Mouse (Mus musculus) midbrain, postnatal 0 days (tissue): Measurements from ENCODE around the gene Gimap7. TPM values are rescaled to one million over a fixed set of nuclear protein-coding genes. Genes with fewer than 3 reads are reported as not detected.

Source experiments
- ATAC-seq: fragments of 200-750 bp; cut with Nextera tagmentation; 2 replicates; pipeline ENCODE4 v1.8.0; 2017; ENCODE audit warnings: moderate number of reproducible peaks, mild to moderate bottlenecking, moderate TSS enrichment, moderate library complexity; ENCODE audit not compliant: low FRiP score
- DNase-seq: peaks from one replicate; pipeline ENCODE4 v3.0.0-alpha.2; 2015; ENCODE audit warnings: low spot score
- H3K27ac ChIP-seq: fragments of 300-500 bp; sonication (generic); 2 replicates; pipeline ENCODE4 v1.5.1; 2014; ENCODE audit warnings: low read depth, mild to moderate bottlenecking, low read length, mixed read lengths
- H3K27me3 ChIP-seq: fragments of 300-500 bp; sonication (generic); 2 replicates; pipeline ENCODE4 v1.6.1; 2014; ENCODE audit warnings: low read length, control low read depth, mixed read lengths; ENCODE audit not compliant: insufficient read depth
- H3K36me3 ChIP-seq: fragments of 300-500 bp; sonication (generic); 2 replicates; pipeline ENCODE4 v1.6.1; 2014; ENCODE audit warnings: low read length, control low read depth, mixed read lengths; ENCODE audit not compliant: insufficient read depth
- H3K4me1 ChIP-seq: fragments of 300-500 bp; sonication (generic); 2 replicates; pipeline ENCODE4 v1.6.1; 2014; ENCODE audit warnings: mild to moderate bottlenecking, control low read depth, antibody characterized with exemption, low read length, mixed read lengths; ENCODE audit not compliant: insufficient read depth
- H3K4me2 ChIP-seq: fragments of 300-500 bp; sonication (generic); 2 replicates; pipeline ENCODE4 v1.6.1; 2014; ENCODE audit warnings: low read depth, mild to moderate bottlenecking, low read length, mixed read lengths; ENCODE audit not compliant: poor library complexity, severe bottlenecking
- H3K4me3 ChIP-seq: fragments of 300-500 bp; sonication (generic); 2 replicates; pipeline ENCODE4 v1.5.1; 2014; ENCODE audit warnings: low read depth, mild to moderate bottlenecking, low read length, moderate library complexity
- H3K9ac ChIP-seq: fragments of 300-500 bp; sonication (generic); replicated peaks from 2 replicates; pipeline ENCODE4 v1.6.1; 2014; ENCODE audit warnings: mild to moderate bottlenecking, low read length, moderate library complexity, mixed read lengths; ENCODE audit not compliant: poor library complexity, severe bottlenecking
- H3K9me3 ChIP-seq: fragments of 300-500 bp; sonication (generic); 2 replicates; pipeline ENCODE4 v1.6.1; 2016; ENCODE audit warnings: low read length, control low read depth
- CTCF ChIP-seq: IDR thresholded peaks from 2 replicates; pipeline ENCODE4 v1.5.1; 2016; ENCODE audit warnings: antibody characterized with exemption, mild to moderate bottlenecking
- WGBS: fragments of 180-500 bp; shearing (Covaris S2); extraction: QIAGEN DNeasy Blood & Tissue Kit; methylation state at CpG from one replicate; pipeline ENCODE4 v1.1.7; 2014; 5-methylcytosine and 5-hydroxymethylcytosine counted together
- polyA plus RNA-seq: library from polyadenylated mRNA; unstranded; fragments of >200 nt; fragmentation: Nextera tagmentation; extraction: Ambion mirVana; gene quantifications from 2 replicates; pipeline ENCODE4 v1.2.1, GENCODE M21; 2015
- total RNA-seq: library from RNA; depleted of rRNA; stranded (reverse); fragments of >200 nt; gene quantifications from 2 replicates; pipeline ENCODE4 v1.2.3, GENCODE M21; 2014

Gimap7 gene
- total and polyA plus RNA-seq, 2 experiments from 2014 or later, result not detected

DNA sequence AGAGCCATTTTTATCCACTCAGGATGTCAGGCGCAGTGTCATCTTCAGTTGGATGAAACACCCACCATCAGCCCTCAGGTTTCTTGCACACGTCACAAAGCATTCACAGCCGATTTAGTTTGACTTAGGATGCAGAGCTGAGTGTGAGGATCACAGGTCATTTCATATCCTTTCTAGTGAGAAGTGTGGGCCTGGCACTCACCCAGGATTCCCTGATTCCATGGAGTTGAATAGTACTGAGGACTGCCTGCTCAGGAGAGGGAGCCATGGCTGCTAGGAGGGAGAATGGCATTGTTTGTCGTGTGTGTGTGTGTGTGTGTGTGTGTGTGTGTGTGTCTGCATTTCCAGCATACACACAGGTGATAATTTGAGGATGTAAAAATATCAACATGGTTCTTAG is 1.9 kb downstream of the Gimap7 start:
- DNase-seq (no peak), ATAC-seq (no peak)
- Histone ChIP-seq H3K9me3 (no peaks in the 10 kb centered on the region), H3K4me2 (no peak overlapping the region), H3K27ac (no peak overlapping the region), H3K27me3 (no peaks in the 10 kb centered on the region), H3K4me3 (no peak overlapping the region), H3K9ac (no peak overlapping the region), H3K4me1 (no peaks in the 10 kb centered on the region), H3K36me3 (no peaks in the 10 kb centered on the region)
- WGBS, result 80% methylated on average over 4 of the region's 4 CpGs
- TF ChIP-seq CTCF, result no peak

DNA sequence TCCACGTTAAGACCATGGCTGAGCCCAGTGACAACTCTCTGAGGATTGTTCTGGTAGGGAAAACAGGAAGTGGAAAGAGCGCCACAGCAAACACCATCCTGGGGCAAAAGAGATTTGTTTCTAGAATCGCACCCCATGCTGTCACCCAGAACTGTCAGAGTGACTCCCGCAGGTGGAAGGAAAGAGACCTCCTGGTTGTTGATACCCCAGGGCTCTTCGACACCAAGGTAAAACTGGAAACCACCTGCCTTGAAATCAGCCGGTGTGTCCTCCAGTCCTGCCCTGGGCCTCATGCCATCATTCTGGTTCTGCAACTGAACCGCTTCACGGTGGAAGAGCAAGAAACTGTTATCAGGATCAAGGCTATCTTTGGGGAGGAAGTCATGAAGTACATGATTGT is 5.0 kb downstream of the Gimap7 start:
- no peaks in the 10 kb centered on the region for H3K36me3 ChIP-seq
- no peak for TF ChIP-seq CTCF
- no peaks in the 10 kb centered on the region for H3K4me1 ChIP-seq
- no peaks in the 10 kb centered on the region for H3K27me3 ChIP-seq
- H3K9me3 ChIP-seq, result no peaks in the 10 kb centered on the region
- no peak overlapping the region for H3K4me2 ChIP-seq
- H3K4me3 ChIP-seq, result no peak overlapping the region
- 85% methylated on average over 8 of the region's 8 CpGs for WGBS
- H3K9ac ChIP-seq, result no peak overlapping the region
- DNase-seq, result no peak
- no peak for ATAC-seq
- H3K27ac ChIP-seq, result no peak overlapping the region

DNA sequence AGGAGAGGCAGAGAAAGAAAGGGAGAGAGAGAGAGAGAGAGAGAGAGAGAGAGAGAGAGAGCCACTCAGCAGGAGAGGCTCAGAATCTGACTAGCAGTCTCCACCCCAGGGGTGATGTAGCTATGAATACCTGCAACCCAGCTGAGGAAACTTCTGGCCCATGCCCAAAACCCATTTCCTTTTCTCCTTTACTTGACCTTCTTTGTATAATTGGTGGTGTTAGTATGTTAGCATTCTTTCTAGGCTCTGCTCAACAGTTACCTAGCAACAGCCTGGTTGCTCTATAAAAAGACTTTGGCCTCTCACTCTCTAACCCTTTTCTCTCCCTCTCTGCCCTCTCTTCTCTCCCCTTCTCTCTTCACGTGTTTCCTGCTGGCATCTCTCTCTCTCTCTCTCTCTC is 7.1 kb downstream of the Gimap7 start:
- no peak overlapping the region for H3K4me2 ChIP-seq
- no peaks in the 10 kb centered on the region for H3K36me3 ChIP-seq
- H3K9ac ChIP-seq, result no peak overlapping the region
- 0% methylated on average over 1 of the region's 1 CpGs for whole genome bisulfite sequencing
- no peak overlapping the region for H3K27ac ChIP-seq
- DNase-seq (peak; percentile 37), ATAC-seq (no peak)
- H3K27me3 ChIP-seq, result no peaks in the 10 kb centered on the region
- no peak overlapping the region for H3K4me3 ChIP-seq
- TF ChIP-seq CTCF, result no peak
- no peaks in the 10 kb centered on the region for H3K9me3 ChIP-seq
- H3K4me1 ChIP-seq, result no peaks in the 10 kb centered on the region

DNA sequence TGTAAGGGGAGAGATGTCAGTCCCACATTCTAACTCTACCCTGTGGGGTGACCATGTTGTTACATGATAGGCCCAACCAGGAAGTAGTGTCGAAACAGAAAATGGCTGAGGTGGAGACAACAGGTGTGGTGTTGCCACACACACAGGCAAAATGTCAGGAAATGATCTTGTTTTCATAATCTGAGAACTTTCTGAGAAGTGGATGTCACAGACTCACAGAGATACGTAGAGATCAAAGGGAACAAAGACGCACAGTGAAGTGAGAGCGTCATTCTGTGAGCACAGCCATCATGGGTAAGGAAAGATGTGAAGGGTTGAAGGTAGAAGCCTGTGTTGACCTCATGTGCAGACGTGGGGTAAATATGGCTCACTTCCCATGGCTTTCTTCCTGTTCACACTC is 9.3 kb downstream of the Gimap7 start:
- WGBS, result 94% methylated on average over 5 of the region's 5 CpGs
- ATAC-seq (no peak), DNase-seq (no peak)
- Histone ChIP-seq H3K9me3 (no peaks in the 10 kb centered on the region), H3K4me1 (no peaks in the 10 kb centered on the region), H3K27me3 (no peaks in the 10 kb centered on the region), H3K9ac (no peak overlapping the region), H3K4me3 (no peak overlapping the region), H3K36me3 (no peaks in the 10 kb centered on the region), H3K27ac (no peak overlapping the region), H3K4me2 (no peak overlapping the region)
- TF ChIP-seq CTCF, result no peak

DNA sequence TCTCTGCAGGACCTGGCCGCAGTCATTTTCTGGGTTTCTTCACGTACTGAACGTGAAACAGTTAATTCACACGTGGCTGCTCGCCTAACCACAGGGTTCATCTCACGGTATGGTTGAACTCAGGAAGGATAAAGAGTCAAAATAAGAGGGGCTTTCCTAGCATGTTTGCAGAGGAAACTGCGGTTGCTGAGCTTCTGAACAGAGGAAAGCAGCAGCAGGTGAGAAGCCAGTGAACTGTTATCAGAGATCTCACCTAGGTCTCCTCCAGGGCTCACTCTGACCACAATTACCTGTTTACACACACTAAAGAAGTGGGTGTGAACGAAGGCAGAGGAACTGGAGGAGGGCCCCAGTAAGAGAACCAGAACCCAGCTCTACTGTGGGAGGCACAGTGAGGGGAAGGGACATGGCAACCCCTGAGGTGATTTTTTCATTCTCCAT is 14.5 kb downstream of the Gimap7 start:
- DNase-seq (no peak), ATAC-seq (no peak)
- WGBS, result 51% methylated on average over 8 of the region's 8 CpGs
- Histone ChIP-seq H3K4me3 (no peak overlapping the region), H3K9me3 (no peaks in the 10 kb centered on the region), H3K36me3 (no peaks in the 10 kb centered on the region), H3K4me1 (no peaks in the 10 kb centered on the region), H3K9ac (no peak overlapping the region), H3K27me3 (no peaks in the 10 kb centered on the region), H3K27ac (no peak overlapping the region), H3K4me2 (no peak overlapping the region)
- no peak for TF ChIP-seq CTCF

DNA sequence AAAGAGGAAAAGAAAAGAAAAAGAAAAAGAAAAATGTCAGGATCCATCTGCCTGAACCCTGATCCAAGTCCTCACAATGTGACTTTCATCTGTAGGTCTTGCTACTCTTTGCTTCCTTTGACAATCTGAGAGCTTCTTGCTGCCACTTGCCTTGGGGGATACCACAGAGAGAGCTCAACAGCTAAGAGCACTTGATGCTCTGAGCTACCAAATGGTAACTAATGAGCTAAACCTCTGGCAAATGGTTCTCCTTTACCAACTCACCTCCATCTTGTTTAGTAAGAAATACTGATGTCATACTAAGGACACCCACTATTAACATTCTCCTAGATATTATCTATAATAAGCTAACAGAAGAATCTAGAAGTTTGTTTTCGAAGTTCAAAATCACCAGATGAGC is 15.2 kb downstream of the Gimap7 start:
- 82% methylated on average over 1 of the region's 1 CpGs for WGBS
- Histone ChIP-seq H3K36me3 (no peaks in the 10 kb centered on the region), H3K4me2 (no peak overlapping the region), H3K27ac (no peak overlapping the region), H3K9ac (no peak overlapping the region), H3K4me3 (no peak overlapping the region), H3K9me3 (no peaks in the 10 kb centered on the region), H3K27me3 (no peaks in the 10 kb centered on the region), H3K4me1 (no peaks in the 10 kb centered on the region)
- DNase-seq (no peak), ATAC-seq (no peak)
- no peak for TF ChIP-seq CTCF
